28 mouse cellular contexts compared by ENCODE assay signal in the genomic region with DNA sequence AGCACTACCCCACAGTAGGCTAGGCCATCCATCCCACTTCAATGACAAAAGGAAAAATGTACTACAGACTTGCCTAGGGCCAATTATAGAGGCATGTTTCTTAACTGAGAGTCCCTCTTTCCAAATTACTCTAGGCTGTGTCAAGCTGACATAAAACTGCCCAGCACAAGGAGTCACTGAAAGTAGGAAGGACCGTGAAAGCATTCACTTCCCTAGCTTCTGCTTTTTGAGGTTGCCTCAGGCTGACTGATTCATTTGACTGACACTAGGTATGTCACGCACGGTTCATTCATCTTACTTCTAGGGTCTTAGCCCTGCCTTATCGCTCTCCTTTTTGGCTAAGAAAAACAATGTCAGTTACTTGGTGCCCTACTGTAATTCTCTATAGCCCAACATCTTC. TPM values are rescaled to one million over a fixed set of nuclear protein-coding genes. Genes with fewer than 3 reads are reported as not detected.
A peak's percentile ranks its signal among the peaks of the same experiment; 100 is the strongest.
DNase-seq lines count a peak whose midpoint lies in the region; ATAC-seq lines count a peak whose summit lies in the region.
"Had no signal": no experiment of that assay in that cellular context is flagged by ENCODE, and none has a peak within 500 bp of the region (broad histone marks: within the 10 kb centered on the region; RNA-seq: fewer than 3 reads in every experiment).

No protein-coding gene starts in this region.

- H3K4me2 ChIP-seq in intestine, embryonic 16.5 days (ENCODE audit: low read depth, low read length), result no peak overlapping the region
- H3K4me2 ChIP-seq: embryonic facial prominence, embryonic 13.5 days; forebrain, embryonic 12.5 days; forebrain, embryonic 15.5 days; heart, embryonic 11.5 days; hindbrain, embryonic 13.5 days; intestine, embryonic 15.5 days had no signal

- peak overlapping the region; percentile 27 for H3K27ac ChIP-seq in macrophage
- H3K27ac ChIP-seq in intestine, embryonic 16.5 days (ENCODE audit: low read length), result no peak overlapping the region
- H3K27ac ChIP-seq: embryonic facial prominence, embryonic 10.5 days; embryonic facial prominence, embryonic 13.5 days; forebrain, embryonic 12.5 days; forebrain, embryonic 15.5 days; hindbrain, embryonic 10.5 days; hindbrain, embryonic 13.5 days; intestine, embryonic 15.5 days had no signal

- H3K79me2 ChIP-seq in macrophage (ENCODE audit: inconsistent target), result no peaks in the 10 kb centered on the region

- no peaks in the 10 kb centered on the region; the same call in 1 of the 2 replicates for H3K9me3 ChIP-seq in intestine, embryonic 16.5 days (ENCODE audit: control insufficient read depth, low read length)
- H3K9me3 ChIP-seq: embryonic facial prominence, embryonic 13.5 days; intestine, embryonic 15.5 days had no signal

- H3K27me3 ChIP-seq in intestine, embryonic 16.5 days (replicated peaks; ENCODE audit: control insufficient read depth, insufficient read depth, low read length), result no peaks in the 10 kb centered on the region
- H3K27me3 ChIP-seq: embryonic facial prominence, embryonic 13.5 days; intestine, embryonic 15.5 days had no signal

- no peaks in the 10 kb centered on the region for H3K4me1 ChIP-seq in intestine, embryonic 16.5 days (ENCODE audit: control insufficient read depth, insufficient read depth, low read length)
- H3K4me1 ChIP-seq: embryonic facial prominence, embryonic 10.5 days; embryonic facial prominence, embryonic 13.5 days; hindbrain, embryonic 13.5 days; intestine, embryonic 15.5 days had no signal

- ATAC-seq in common myeloid progenitor, adult 5-6 weeks (replicated peaks; ENCODE audit: low read depth, poor library complexity, severe bottlenecking), result peak; percentile 86
- 0 out of 2 replicates have a peak, but pooled peaks have one; percentile 35 for ATAC-seq in monocyte, adult 5-6 weeks (replicated peaks; ENCODE audit: insufficient number of reproducible peaks, low FRiP score, low TSS enrichment, poor library complexity, severe bottlenecking)
- no peak for ATAC-seq in intestine, embryonic 16.5 days
- ATAC-seq: activated CD4-positive, CD25-positive, alpha-beta regulatory T cell, adult 4 months; forebrain, embryonic 15.5 days; hindbrain, embryonic 16.5 days; intestine, embryonic 15.5 days had no signal

- H3K4me3 ChIP-seq in macrophage (ENCODE audit: inconsistent target), result no peak overlapping the region
- H3K4me3 ChIP-seq in intestine, embryonic 16.5 days (ENCODE audit: low read length), result no peak overlapping the region
- H3K4me3 ChIP-seq: embryonic facial prominence, embryonic 10.5 days; embryonic facial prominence, embryonic 13.5 days; erythroblast, embryonic 14.5 days; forebrain, embryonic 12.5 days; forebrain, embryonic 15.5 days; hindbrain, embryonic 10.5 days; hindbrain, embryonic 13.5 days; intestine, embryonic 15.5 days had no signal

- no peak for DNase-seq in gastrocnemius, adult 18-20 months (ENCODE audit: low spot score)
- no peak for DNase-seq in lung, postnatal 25 days (ENCODE audit: low spot score)
- DNase-seq: adrenal gland, postnatal 10 days; adrenal gland, postnatal 36 days; B cell, adult 2 months; cerebellum, adult 18-20 months; cerebellum, adult 9-10 months; cerebellum, postnatal 25 days; embryo, embryonic 11 days; gastrocnemius, postnatal 10 days; gastrocnemius, postnatal 36 days; heart, adult 11 months had no signal

- no peak overlapping the region for H3K9ac ChIP-seq in intestine, embryonic 16.5 days (ENCODE audit: low read depth, low read length)
- H3K9ac ChIP-seq: embryonic facial prominence, embryonic 13.5 days; forebrain, embryonic 12.5 days; forebrain, embryonic 15.5 days; hindbrain, embryonic 13.5 days; intestine, embryonic 15.5 days had no signal

- 27% methylated on average over 4 of the region's 4 CpGs for WGBS in macrophage (ENCODE audit: missing documents)
- WGBS in intestine, embryonic 16.5 days, result 89% methylated on average over 4 of the region's 4 CpGs

- H3K36me3 ChIP-seq in macrophage (ENCODE audit: inconsistent target), result no peaks in the 10 kb centered on the region
- no peaks in the 10 kb centered on the region for H3K36me3 ChIP-seq in intestine, embryonic 16.5 days (ENCODE audit: control insufficient read depth, insufficient read depth, low read length)
- H3K36me3 ChIP-seq: embryonic facial prominence, embryonic 10.5 days; embryonic facial prominence, embryonic 13.5 days; forebrain, embryonic 12.5 days; forebrain, embryonic 15.5 days; hindbrain, embryonic 10.5 days; hindbrain, embryonic 13.5 days; intestine, embryonic 15.5 days had no signal

RNA-seq across cellular contexts. Expression of a gene that starts 36.3 kb away (rescaled TPM):
- 103 and 133 TPM in 2 replicates for total RNA-seq in common myeloid progenitor, adult 5-6 weeks (2017)
- 100 to 1,000 TPM; 142 to 277 (median 184) TPM for total RNA-seq in macrophage (2018; cell fraction: chromatin; rRNA removed)
- 100 to 1,000 TPM; 101 to 144 (median 115) TPM for total RNA-seq in macrophage (2018; cell fraction: cytosol; rRNA removed)
- total RNA-seq in macrophage (2018; cell fraction: nucleus; rRNA removed), result 100 to 1,000 TPM in 20 of 26 experiments, 10 to 100 TPM in 6; 88.8 to 199 (median 110) TPM
- polyA plus RNA-seq in macrophage (2018), result 86.0 to 169 TPM (median 89.4 TPM) in 3 replicates
- total RNA-seq in monocyte, adult 5-6 weeks (2017), result 89.3 to 127 TPM (median 95.5 TPM) in 3 replicates
- 10 to 100 TPM; 21.9 to 24.5 TPM for total RNA-seq in gastrocnemius, adult 18-20 months (2021)
- polyA plus RNA-seq in intestine, embryonic 16.5 days (2015; fragmentation: Nextera tagmentation; extraction: Ambion mirVana), result 48.9 and 50.7 TPM in 2 replicates

RNA-seq across cellular contexts. Expression of a gene that starts 36.8 kb away (rescaled TPM):
- total RNA-seq in common myeloid progenitor, adult 5-6 weeks (2017), result 8.9 and 12.9 TPM in 2 replicates
- 10 to 100 TPM in 24 of 26 experiments, 1 to 10 TPM in 2; 7.7 to 28.2 (median 15.4) TPM for total RNA-seq in macrophage (2018; cell fraction: chromatin; rRNA removed)
- total RNA-seq in macrophage (2018; cell fraction: cytosol; rRNA removed), result 10 to 100 TPM; 24.7 to 41.2 (median 34.7) TPM
- 10 to 100 TPM; 20.9 to 43.8 (median 29.6) TPM for total RNA-seq in macrophage (2018; cell fraction: nucleus; rRNA removed)
- 21.9 to 37.1 TPM (median 33.0 TPM) in 3 replicates for polyA plus RNA-seq in macrophage (2018)
- total RNA-seq in monocyte, adult 5-6 weeks (2017), result 3.4 to 4.2 TPM (median 4.1 TPM) in 3 replicates
- 10 to 100 TPM; 19.6 to 22.6 TPM for total RNA-seq in gastrocnemius, adult 18-20 months (2021)
- 26.9 and 29.1 TPM in 2 replicates for polyA plus RNA-seq in intestine, embryonic 16.5 days (2015; fragmentation: Nextera tagmentation; extraction: Ambion mirVana)
- total RNA-seq: MEL had no signal
